Mouse (Mus musculus) forebrain, embryonic 12.5 days (tissue): ENCODE measurements at regions not wholly inside any gene's neighbourhood (a gene's known extent, or its start where the extent isn't known, plus 50 kb on each side); places are given as distances from the start of the nearest gene placed in this dataset.

ENCODE experiments used
- ATAC-seq: fragments of 200-750 bp; cut with Nextera tagmentation; 2 replicates; pipeline ENCODE4 v1.8.0; 2017; ENCODE audit warnings: moderate TSS enrichment; ENCODE audit not compliant: low FRiP score
- H3K27ac ChIP-seq: fragments of 300-500 bp; sonication (generic); 2 replicates; pipeline ENCODE4 v1.5.1; 2016; ENCODE audit warnings: mild to moderate bottlenecking
- H3K27me3 ChIP-seq: fragments of 300-500 bp; sonication (generic); 2 replicates; pipeline ENCODE4 v1.6.1; 2016; ENCODE audit warnings: mild to moderate bottlenecking
- H3K36me3 ChIP-seq: fragments of 300-500 bp; sonication (generic); replicated peaks from 2 replicates; pipeline ENCODE4 v1.6.1; 2016; ENCODE audit warnings: mild to moderate bottlenecking
- H3K4me1 ChIP-seq: fragments of 300-500 bp; sonication (generic); 2 replicates; pipeline ENCODE4 v1.6.1; 2016
- H3K4me2 ChIP-seq: fragments of 300-500 bp; sonication (generic); 2 replicates; pipeline ENCODE4 v1.6.1; 2016; ENCODE audit warnings: mild to moderate bottlenecking, moderate library complexity
- H3K4me3 ChIP-seq: fragments of 300-500 bp; sonication (generic); replicated peaks from 2 replicates; pipeline ENCODE4 v1.5.1; 2016; ENCODE audit warnings: mild to moderate bottlenecking
- H3K9ac ChIP-seq: fragments of 300-500 bp; sonication (generic); 2 replicates; pipeline ENCODE4 v1.6.1; 2016; ENCODE audit warnings: mild to moderate bottlenecking
- H3K9me3 ChIP-seq: fragments of 300-500 bp; sonication (generic); 2 replicates; pipeline ENCODE4 v1.6.1; 2016
- WGBS: fragments of 180-500 bp; shearing (Covaris S2); methylation state at CpG from one replicate; pipeline ENCODE4 v1.1.7; 2016; 5-methylcytosine and 5-hydroxymethylcytosine counted together

DNA sequence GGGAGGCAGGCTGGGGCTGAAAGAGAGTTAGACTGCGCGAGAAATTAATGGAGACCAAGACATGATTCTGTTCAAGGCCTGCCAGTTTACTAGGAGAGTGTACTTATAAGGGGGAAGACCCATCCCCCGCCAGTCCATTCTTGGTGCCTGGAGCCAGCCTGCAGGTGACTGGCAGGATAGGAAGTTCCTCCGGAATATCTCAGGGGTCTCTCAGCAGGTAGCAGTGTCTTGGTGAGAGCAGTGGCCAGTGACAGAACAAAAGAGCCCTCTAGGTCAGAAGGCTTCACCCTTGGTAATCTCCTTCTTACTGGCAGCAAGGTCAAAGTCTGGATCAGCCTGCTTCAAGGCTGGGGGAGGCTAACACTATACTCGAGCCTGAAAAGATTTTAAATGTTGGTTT is 83.7 kb upstream of the Zfp804b start:
- Histone ChIP-seq H3K27ac (no peak overlapping the region), H3K36me3 (no peaks in the 10 kb centered on the region), H3K27me3 (no peaks in the 10 kb centered on the region), H3K4me3 (no peak overlapping the region), H3K4me2 (no peak overlapping the region), H3K4me1 (no peaks in the 10 kb centered on the region), H3K9ac (no peak overlapping the region), H3K9me3 (no peaks in the 10 kb centered on the region)
- WGBS: 44% methylated on average over 5 of the region's 5 CpGs
- ATAC-seq: no peak

DNA sequence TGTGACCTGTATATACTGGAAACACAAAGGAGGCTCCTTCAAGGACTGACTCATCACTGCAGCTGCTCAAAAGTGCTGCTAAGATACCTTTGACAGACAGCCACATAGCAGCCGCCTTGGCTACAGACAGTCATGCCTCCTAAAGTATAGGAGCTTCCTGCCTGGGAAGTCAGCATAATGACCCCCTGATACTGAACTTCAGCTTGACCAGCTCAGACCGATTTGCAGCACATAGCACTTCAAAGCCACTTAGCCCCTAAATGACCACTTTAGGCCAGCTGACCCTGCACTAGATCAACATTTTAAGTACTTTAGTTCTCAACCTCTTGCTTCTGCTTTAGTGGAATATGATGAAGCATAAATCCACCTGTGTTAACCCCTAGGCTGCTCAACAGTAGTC is 91.9 kb upstream of the Zfp804b start:
- no peak overlapping the region for H3K9ac ChIP-seq
- H3K4me2 ChIP-seq: no peak overlapping the region
- no peaks in the 10 kb centered on the region for H3K9me3 ChIP-seq
- no peak for ATAC-seq
- 74% methylated on average over 2 of the region's 2 CpGs for WGBS
- no peak overlapping the region for H3K27ac ChIP-seq
- H3K36me3 ChIP-seq: no peaks in the 10 kb centered on the region
- H3K27me3 ChIP-seq: no peaks in the 10 kb centered on the region
- H3K4me1 ChIP-seq: no peaks in the 10 kb centered on the region
- no peak overlapping the region for H3K4me3 ChIP-seq

DNA sequence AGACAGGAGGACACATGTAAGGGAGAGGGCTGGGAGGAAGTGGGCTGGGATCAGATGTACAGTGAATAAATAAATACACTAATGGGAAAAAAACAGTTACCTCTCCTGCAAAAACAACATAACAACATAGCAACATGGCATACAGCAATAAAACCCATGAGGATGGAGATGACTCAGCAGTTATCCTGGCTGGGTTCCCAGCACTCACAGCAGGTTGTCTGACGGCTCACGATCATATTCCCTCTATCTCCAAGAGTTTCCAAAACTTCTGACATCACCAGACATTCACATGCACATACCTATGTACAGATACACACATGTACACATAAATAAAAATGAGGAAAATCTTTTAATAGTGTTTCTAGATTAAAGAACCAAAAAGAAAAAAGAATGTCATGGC is 103.4 kb upstream of the Zfp804b start:
- Histone ChIP-seq H3K27me3 (no peaks in the 10 kb centered on the region), H3K4me2 (no peak overlapping the region), H3K36me3 (no peaks in the 10 kb centered on the region), H3K9me3 (no peaks in the 10 kb centered on the region), H3K27ac (no peak overlapping the region), H3K4me1 (no peaks in the 10 kb centered on the region), H3K9ac (no peak overlapping the region), H3K4me3 (no peak overlapping the region)
- WGBS: 84% methylated on average over 2 of the region's 2 CpGs
- ATAC-seq: no peak

DNA sequence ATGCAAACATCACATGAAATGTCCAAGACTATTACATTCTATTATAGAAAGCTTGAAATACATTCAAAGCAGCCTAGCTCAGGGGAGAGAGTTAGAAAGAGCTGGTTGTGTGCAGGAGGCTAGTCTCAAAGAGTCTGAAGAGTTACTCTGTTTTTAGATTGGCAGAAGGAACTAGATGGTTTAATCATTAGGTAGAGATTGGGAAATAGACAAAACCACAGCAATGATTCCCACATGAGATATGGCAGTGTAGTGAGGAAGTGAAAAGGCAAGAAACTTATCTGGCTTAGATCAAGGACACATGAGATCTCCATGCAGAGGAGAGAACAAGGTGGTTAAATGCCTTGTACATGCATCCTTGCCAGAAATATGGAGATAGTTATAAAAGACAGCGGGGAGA is 110.3 kb upstream of the Zfp804b start:
- WGBS: 92% methylated on average over 1 of the region's 1 CpGs
- H3K36me3 ChIP-seq: no peaks in the 10 kb centered on the region
- H3K4me3 ChIP-seq: no peak overlapping the region
- no peak overlapping the region for H3K9ac ChIP-seq
- no peak overlapping the region for H3K4me2 ChIP-seq
- no peaks in the 10 kb centered on the region for H3K27me3 ChIP-seq
- no peaks in the 10 kb centered on the region for H3K4me1 ChIP-seq
- no peak for ATAC-seq
- H3K9me3 ChIP-seq: no peaks in the 10 kb centered on the region
- H3K27ac ChIP-seq: no peak overlapping the region

DNA sequence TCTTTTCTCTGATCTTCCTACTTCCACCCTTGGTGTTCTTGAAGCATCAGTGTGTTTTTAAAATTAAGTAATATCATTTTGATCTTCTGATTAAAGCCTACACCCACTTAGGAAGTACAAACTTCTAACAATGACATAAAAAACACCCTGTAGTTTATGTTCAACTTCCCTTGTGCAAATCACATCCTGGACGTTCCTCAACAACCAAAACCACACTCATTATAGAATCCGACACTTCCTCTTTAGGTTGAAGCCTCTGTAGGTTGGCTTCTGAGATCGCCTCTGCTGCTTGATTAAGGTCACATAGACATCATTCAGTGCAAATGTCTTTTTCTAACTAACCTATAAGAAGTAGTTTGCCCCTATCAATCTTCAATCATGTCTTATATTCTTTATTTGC is 112.5 kb upstream of the Zfp804b start:
- Histone ChIP-seq H3K27me3 (no peaks in the 10 kb centered on the region), H3K36me3 (no peaks in the 10 kb centered on the region), H3K4me2 (no peak overlapping the region), H3K4me1 (no peaks in the 10 kb centered on the region), H3K27ac (no peak overlapping the region), H3K4me3 (no peak overlapping the region), H3K9ac (no peak overlapping the region), H3K9me3 (no peaks in the 10 kb centered on the region)
- ATAC-seq: no peak
- 81% methylated on average over 3 of the region's 3 CpGs for WGBS

DNA sequence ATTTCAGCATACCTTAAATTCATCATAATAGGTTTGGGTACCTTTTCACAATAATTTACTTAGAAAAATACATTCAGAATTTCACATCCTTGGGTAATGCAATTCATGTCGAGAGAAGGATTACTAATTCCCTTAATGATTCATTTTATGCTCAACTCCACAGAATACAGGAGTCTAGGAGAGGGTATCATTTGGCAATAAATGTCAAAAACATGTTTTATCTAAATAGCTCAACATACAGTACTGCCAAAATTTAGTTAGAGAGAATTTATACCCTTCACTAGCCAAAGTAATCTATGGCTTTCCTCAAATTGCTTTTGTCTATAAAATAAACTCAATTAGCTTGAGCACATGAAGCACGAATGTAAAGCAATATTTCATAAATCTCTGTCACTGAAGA is 144.6 kb upstream of the Zfp804b start:
- Histone ChIP-seq H3K27ac (no peak overlapping the region), H3K4me3 (no peak overlapping the region), H3K36me3 (no peaks in the 10 kb centered on the region), H3K27me3 (no peaks in the 10 kb centered on the region), H3K4me1 (no peaks in the 10 kb centered on the region), H3K4me2 (no peak overlapping the region), H3K9ac (no peak overlapping the region), H3K9me3 (no peaks in the 10 kb centered on the region)
- no peak for ATAC-seq
- 85% methylated on average over 2 of the region's 2 CpGs for WGBS

DNA sequence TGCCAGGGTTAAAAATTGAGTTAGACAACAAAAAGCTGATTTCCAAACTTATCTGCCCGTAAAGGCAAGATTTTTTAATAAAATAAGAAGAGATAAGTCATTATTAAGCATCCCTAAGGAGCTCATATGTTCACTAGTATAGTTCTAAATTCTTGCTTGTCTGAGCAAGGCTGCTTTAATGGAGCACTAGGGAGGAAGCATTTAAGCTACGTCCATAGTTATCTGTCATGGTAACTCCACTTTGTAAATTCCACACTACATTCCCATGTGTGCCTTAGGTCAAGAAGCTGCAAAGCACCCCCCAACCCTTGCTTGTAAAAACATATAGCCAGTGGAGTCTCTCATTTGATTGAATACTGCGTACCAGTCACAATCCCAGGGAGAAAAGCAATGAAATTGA is 145.0 kb upstream of the Zfp804b start:
- WGBS: 91% methylated on average over 3 of the region's 3 CpGs
- Histone ChIP-seq H3K9me3 (no peaks in the 10 kb centered on the region), H3K4me3 (no peak overlapping the region), H3K4me1 (no peaks in the 10 kb centered on the region), H3K36me3 (no peaks in the 10 kb centered on the region), H3K4me2 (no peak overlapping the region), H3K9ac (no peak overlapping the region), H3K27ac (no peak overlapping the region), H3K27me3 (no peaks in the 10 kb centered on the region)
- no peak for ATAC-seq

DNA sequence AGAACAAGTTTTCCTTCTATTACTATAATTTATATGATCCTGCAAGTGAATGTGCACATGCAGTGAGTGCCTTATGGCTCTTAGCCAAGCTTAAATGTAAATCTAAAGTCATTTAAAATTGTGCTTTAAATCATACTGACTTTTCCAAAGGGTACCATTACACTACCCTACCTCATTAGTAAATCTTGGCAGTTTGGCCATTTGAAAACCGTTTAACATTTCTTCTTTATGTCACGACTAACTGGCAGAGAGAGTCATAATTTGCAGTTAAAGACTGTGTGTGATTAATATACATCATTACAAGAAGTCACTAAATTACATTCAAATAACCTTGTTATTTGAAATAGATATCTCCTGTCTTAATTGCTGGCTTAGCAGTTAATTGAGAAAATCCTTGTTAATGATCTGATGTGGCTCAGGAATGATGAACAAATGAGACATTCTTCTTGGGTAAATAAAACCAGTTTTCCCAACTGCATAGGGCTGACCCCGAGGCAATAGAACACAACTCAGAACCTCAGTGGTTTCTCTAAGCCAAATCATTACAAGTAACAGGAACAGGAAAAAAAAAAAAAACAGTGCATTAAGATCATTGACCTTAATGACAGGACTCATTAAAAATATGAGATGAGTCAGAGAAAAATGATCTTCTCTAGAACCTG is 173.1 kb upstream of the Zfp804b start:
- WGBS: 64% methylated on average over 3 of the region's 3 CpGs
- H3K4me2 ChIP-seq: no peak overlapping the region
- no peaks in the 10 kb centered on the region for H3K36me3 ChIP-seq
- H3K27me3 ChIP-seq: no peaks in the 10 kb centered on the region
- H3K9me3 ChIP-seq: no peaks in the 10 kb centered on the region
- H3K4me1 ChIP-seq: no peaks in the 10 kb centered on the region
- no peak overlapping the region for H3K9ac ChIP-seq
- ATAC-seq: no peak
- H3K27ac ChIP-seq: no peak overlapping the region
- no peak overlapping the region for H3K4me3 ChIP-seq

DNA sequence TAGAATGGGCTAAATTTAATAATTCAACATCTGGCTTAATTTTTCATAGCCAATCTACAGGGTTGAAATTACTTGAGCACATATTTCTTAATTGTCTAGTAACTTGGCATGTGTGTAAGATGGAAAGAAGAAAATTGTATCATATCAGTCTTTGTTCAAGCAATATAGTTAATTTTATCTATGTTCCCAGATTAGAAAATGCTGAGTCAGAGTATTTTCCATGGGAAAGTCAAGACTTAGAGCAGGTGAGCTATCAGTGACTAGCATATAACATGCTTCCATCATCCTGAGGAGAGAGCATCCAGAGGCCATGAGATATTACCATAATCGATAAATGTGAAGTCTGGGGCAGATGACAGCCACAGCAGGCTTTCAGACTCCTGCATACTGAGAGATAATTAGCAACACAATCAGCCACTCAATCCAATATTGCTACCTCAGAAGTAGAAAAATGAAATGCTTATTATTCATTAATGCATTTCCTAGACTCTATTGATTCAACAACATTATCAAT is 188.2 kb upstream of the Zfp804b start:
- Histone ChIP-seq H3K27ac (no peak overlapping the region), H3K36me3 (no peaks in the 10 kb centered on the region), H3K4me2 (no peak overlapping the region), H3K4me1 (no peaks in the 10 kb centered on the region), H3K9ac (no peak overlapping the region), H3K27me3 (no peaks in the 10 kb centered on the region), H3K4me3 (no peak overlapping the region), H3K9me3 (no peaks in the 10 kb centered on the region)
- 94% methylated on average over 1 of the region's 1 CpGs for WGBS
- no peak for ATAC-seq

DNA sequence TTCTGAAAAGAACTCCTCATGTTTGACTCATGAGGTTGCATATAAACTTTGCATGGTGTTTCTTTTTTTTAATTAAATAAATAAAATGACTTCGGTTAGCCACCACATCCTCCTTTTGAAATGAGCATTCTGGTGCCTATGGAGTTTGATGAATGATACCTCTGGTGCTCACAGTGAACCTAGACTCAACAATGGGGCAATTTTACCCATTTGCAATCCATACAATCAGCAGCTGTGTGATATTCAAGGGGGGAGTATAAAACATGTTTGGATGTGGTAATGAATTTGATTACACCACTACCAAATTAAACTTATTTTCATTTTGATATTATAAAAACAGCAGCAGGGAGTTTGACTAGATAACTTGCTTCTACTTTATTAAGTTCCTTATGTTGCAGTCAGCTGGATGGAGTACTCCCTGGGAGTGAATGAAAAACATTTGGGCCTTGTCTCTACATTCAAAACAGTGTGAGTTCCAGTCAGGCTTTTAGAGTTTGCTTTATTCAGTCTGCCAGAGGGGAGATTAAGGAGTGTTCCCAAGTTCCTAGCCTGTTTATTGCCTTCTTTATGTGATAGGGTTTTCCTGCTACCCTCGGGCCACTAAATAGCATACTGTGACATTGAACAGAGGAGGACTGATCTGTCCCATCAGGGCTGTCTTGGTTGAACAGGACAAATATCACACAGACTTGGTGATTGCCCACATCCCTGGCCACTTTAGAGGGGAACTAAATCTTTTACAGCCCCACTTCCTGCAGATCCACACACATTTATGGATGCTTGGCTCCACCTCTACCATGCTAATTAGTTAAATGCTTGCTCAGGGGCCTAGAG is 195.5 kb upstream of the Zfp804b start:
- WGBS: 63% methylated on average over 2 of the region's 2 CpGs
- Histone ChIP-seq H3K4me1 (no peaks in the 10 kb centered on the region), H3K4me2 (no peak overlapping the region), H3K9me3 (no peaks in the 10 kb centered on the region), H3K36me3 (no peaks in the 10 kb centered on the region), H3K27me3 (no peaks in the 10 kb centered on the region), H3K4me3 (no peak overlapping the region), H3K27ac (no peak overlapping the region), H3K9ac (no peak overlapping the region)
- no peak for ATAC-seq

DNA sequence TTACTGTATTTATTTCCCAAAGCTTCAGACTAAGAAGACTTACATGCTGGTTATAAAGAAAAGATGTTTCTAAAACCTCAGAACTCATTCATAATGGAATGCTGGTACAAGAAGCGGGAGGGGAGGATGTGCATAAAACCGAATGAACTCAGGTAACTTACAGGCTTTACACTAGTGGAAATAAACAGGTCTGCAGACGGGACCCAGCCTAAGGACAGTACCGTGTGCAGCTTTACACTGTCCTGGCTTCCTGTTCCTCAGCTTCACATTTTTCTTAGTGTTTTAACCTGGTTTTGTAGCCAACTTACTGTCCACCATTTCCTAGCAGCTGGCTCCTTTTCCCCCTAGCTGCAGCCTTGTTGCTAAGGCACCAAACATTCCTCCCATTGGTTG is 196.1 kb upstream of the Zfp804b start:
- H3K36me3 ChIP-seq: no peaks in the 10 kb centered on the region
- H3K9me3 ChIP-seq: no peaks in the 10 kb centered on the region
- no peak overlapping the region for H3K27ac ChIP-seq
- no peak overlapping the region for H3K9ac ChIP-seq
- H3K4me1 ChIP-seq: no peaks in the 10 kb centered on the region
- no peak for ATAC-seq
- 84% methylated on average over 4 of the region's 4 CpGs for WGBS
- no peak overlapping the region for H3K4me3 ChIP-seq
- H3K27me3 ChIP-seq: no peaks in the 10 kb centered on the region
- H3K4me2 ChIP-seq: no peak overlapping the region

DNA sequence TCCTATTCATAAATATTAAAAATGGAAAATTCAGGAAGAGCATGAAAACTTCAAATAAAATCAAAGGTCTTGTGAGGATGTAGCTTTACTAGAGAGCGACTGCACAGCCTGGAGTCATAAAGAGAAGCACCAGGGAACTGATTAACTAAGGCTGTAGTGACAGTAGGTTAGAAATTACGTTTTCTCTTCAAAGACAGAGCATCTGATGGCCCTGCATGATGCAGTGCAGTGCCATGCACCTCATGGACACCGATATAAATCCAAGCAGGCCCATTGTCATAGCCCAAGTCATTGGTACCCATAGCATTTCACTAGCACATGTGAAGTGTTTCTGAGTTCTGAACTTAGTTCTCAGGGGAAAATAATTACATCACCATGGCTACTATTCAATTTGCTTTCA is 199.3 kb upstream of the Zfp804b start:
- Histone ChIP-seq H3K36me3 (no peaks in the 10 kb centered on the region), H3K27me3 (no peaks in the 10 kb centered on the region), H3K4me3 (no peak overlapping the region), H3K27ac (no peak overlapping the region), H3K4me2 (no peak overlapping the region), H3K9ac (no peak overlapping the region), H3K4me1 (no peaks in the 10 kb centered on the region), H3K9me3 (no peaks in the 10 kb centered on the region)
- ATAC-seq: no peak
- WGBS: 81% methylated on average over 3 of the region's 3 CpGs

DNA sequence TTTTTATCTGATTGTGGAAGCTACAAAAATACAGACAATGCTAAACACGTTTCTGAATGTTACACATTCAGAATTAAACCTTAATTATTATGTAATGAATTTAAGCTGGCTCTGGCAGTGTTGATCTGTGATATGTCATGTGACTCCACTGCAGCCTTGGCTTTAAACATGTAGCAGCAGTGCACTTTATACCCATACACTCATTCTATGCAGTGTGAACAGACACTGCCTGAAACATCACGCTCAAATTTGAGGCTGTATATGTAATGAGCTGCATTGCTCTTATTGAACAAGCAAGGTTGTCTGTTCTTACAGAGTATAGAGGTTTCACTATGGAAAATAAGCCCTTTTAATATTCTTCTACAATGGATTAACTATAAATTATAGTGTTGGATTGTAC is 235.9 kb upstream of the Zfp804b start:
- Histone ChIP-seq H3K36me3 (no peaks in the 10 kb centered on the region), H3K4me3 (no peak overlapping the region), H3K4me1 (no peaks in the 10 kb centered on the region), H3K4me2 (no peak overlapping the region), H3K27me3 (no peaks in the 10 kb centered on the region), H3K27ac (no peak overlapping the region), H3K9me3 (no peaks in the 10 kb centered on the region), H3K9ac (no peak overlapping the region)
- 60% methylated on average over 2 of the region's 2 CpGs for WGBS
- no peak for ATAC-seq
